Mouse (Mus musculus): Measurements from ENCODE around the gene Fosl1. TPM values are rescaled to one million over a fixed set of nuclear protein-coding genes. Genes with fewer than 3 reads are reported as not detected.

The Fosl1 gene
- polyA plus RNA-seq, 1 experiment from 2014 or later, result not detected

- Histone ChIP-seq H3K27ac (ENCODE audit: low read length) (no peak overlapping the region), H3K27me3 (replicated peaks; ENCODE audit: insufficient read depth, low read length) (no peaks in the 10 kb centered on the region), H3K4me2 (replicated peaks; ENCODE audit: low read depth, low read length) (no peak overlapping the region), H3K9ac (replicated peaks; ENCODE audit: low read depth) (no peak overlapping the region), H3K9me3 (ENCODE audit: low read length) (no peaks in the 10 kb centered on the region), H3K4me1 (ENCODE audit: insufficient read depth, low read depth, low read length) (peaks cover 13% of the 10 kb centered on the region), H3K4me3 (ENCODE audit: low read depth, low read length) (no peak overlapping the region), H3K36me3 (ENCODE audit: insufficient read depth, low read length) (no peaks in the 10 kb centered on the region; the same call in 1 of the 2 replicates)
- 58% methylated on average over 7 of the region's 7 CpGs for WGBS
- DNase-seq (ENCODE audit: low spot score), result no peak
- TF ChIP-seq EP300 (IDR thresholded peaks at IDR 0.05), result no peak
- TF ChIP-seq CTCF (IDR thresholded peaks at IDR 0.05), result no peak
- no peak for ATAC-seq
Observed at GRCm38 (mm10) chr19:5459019-5459418, 11.7 kb downstream of the Fosl1 start.

DNA sequence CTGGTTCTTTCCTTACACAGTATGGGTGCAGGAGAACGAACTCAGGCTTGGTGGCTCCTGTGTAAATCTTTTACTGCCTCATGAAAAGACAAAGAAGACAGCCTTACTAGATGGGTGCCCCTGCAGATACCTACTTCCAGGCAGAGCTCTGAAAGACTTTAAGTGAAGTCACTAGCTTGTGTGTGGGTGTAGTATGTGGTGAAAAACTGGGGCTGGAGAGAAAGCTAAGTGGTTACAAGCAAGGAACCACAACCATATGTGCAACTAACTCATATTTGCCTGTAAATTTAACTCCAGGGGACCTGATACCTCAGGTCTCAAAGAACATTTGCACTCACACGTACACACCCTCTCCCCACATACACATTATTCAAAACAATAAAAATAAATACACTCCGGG is 12.5 kb downstream of the Fosl1 start:
- 0 out of 2 replicates have a peak overlapping the region, but pooled peaks have one; percentile 73 for H3K27ac ChIP-seq (ENCODE audit: low read length)

DNA sequence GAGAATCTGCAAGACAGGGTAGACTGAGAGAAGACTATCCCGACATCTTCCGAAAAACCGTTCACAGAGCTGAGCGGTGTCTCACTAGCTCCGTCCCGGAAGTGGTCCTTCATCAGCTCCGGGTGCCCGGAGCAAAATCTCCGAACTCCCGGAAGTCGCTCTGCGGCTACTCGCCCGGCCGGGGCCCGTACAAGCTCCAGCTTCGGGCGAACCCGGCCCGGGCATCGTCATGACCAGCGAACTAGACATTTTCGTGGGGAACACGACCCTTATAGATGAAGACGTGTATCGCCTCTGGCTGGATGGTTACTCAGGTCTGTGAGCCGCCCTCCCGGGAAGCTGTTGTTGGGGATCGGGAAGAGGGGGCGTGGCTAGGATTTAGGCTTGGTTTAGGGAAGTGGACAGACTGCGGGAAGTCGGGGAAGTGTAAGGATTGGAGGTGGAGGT is 13.1 kb downstream of the Fosl1 start, which contains the start of gene Fibp:
Gene Fibp, plus strand, starts transcription at position 151 of the 447 bp plus-strand sequence.
- peaks cover 13% of the 10 kb centered on the region for H3K4me1 ChIP-seq (ENCODE audit: insufficient read depth, low read depth, low read length)

More for the DNA sequence above, 12.5 kb downstream of the Fosl1 start:
- 24% methylated on average over 3 of the region's 3 CpGs for WGBS
- Histone ChIP-seq H3K4me2 (replicated peaks; ENCODE audit: low read depth, low read length) (peak overlapping the region; percentile 71), H3K9me3 (ENCODE audit: low read length) (no peaks in the 10 kb centered on the region), H3K36me3 (ENCODE audit: insufficient read depth, low read length) (peaks cover 2% of the 10 kb centered on the region; the same call in 1 of the 2 replicates), H3K4me3 (ENCODE audit: low read depth, low read length) (peak overlapping the region; percentile 78), H3K4me1 (ENCODE audit: insufficient read depth, low read depth, low read length) (peaks cover 13% of the 10 kb centered on the region), H3K9ac (replicated peaks; ENCODE audit: low read depth) (no peak overlapping the region), H3K27me3 (replicated peaks; ENCODE audit: insufficient read depth, low read length) (no peaks in the 10 kb centered on the region)
- no peak for DNase-seq (ENCODE audit: low spot score)
- no peak for ATAC-seq
- no peak for TF ChIP-seq CTCF (IDR thresholded peaks at IDR 0.05)
- TF ChIP-seq EP300 (IDR thresholded peaks at IDR 0.05), result no peak

DNA sequence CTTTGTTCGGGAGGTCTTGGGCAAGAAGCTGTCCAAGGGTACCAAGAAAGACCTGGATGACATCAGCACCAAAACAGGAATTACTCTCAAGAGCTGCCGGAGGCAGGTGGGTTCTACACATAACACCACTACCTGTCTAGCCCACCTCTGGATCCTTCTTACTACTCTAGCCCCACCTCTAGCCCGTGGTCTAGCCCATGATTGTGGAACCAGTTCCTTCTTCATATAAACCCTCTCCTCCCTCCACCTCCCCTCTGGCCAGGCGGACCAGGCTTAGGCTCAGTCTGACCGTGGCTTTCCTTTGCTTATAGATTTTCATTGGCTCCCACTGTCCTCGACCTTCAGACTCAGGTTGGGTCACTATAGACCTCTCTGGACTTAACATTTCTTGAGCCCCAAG is 14.1 kb downstream of the Fosl1 start:
- ATAC-seq, result no peak
- H3K4me1 ChIP-seq (ENCODE audit: insufficient read depth, low read depth, low read length), result peaks cover 7% of the 10 kb centered on the region
- H3K27me3 ChIP-seq (replicated peaks; ENCODE audit: insufficient read depth, low read length), result no peaks in the 10 kb centered on the region
- TF ChIP-seq CTCF (IDR thresholded peaks at IDR 0.05) (no peak), EP300 (IDR thresholded peaks at IDR 0.05) (no peak)
- peaks cover 14% of the 10 kb centered on the region for H3K36me3 ChIP-seq (ENCODE audit: insufficient read depth, low read length)
- no peak overlapping the region; the same call in 1 of the 2 replicates for H3K4me3 ChIP-seq (ENCODE audit: low read depth, low read length)
- H3K4me2 ChIP-seq (replicated peaks; ENCODE audit: low read depth, low read length), result peak overlapping the region; percentile 71
- WGBS, result 78% methylated on average over 6 of the region's 6 CpGs
- no peak for DNase-seq (ENCODE audit: low spot score)
- H3K9me3 ChIP-seq (ENCODE audit: low read length), result no peaks in the 10 kb centered on the region
- no peak overlapping the region for H3K27ac ChIP-seq (ENCODE audit: low read length)
- peak overlapping the region; percentile 69; the same call in 1 of the 2 replicates for H3K9ac ChIP-seq (replicated peaks; ENCODE audit: low read depth)

More for the DNA sequence above, 13.1 kb downstream of the Fosl1 start, which contains the start of gene Fibp:
- H3K9me3 ChIP-seq (ENCODE audit: low read length), result no peaks in the 10 kb centered on the region
- H3K9ac ChIP-seq (replicated peaks; ENCODE audit: low read depth), result peak within 1 kb of the TSS; percentile 69
- 0% methylated on average over 32 of the region's 32 CpGs for WGBS
- H3K27ac ChIP-seq (ENCODE audit: low read length), result peak within 1 kb of the TSS; percentile 73
- peak within 1 kb of the TSS; percentile 71 for H3K4me2 ChIP-seq (replicated peaks; ENCODE audit: low read depth, low read length)
- no peaks in the 10 kb centered on the region for H3K27me3 ChIP-seq (replicated peaks; ENCODE audit: insufficient read depth, low read length)
- peaks cover 8% of the 10 kb centered on the region; the same call in 1 of the 2 replicates for H3K36me3 ChIP-seq (ENCODE audit: insufficient read depth, low read length)
- DNase-seq (ENCODE audit: low spot score), result peak; percentile 93
- TF ChIP-seq CTCF (IDR thresholded peaks at IDR 0.05), result no peak
- TF ChIP-seq EP300 (IDR thresholded peaks at IDR 0.05), result 0 out of 2 replicates have a peak, but pooled peaks have one; percentile 60
- ATAC-seq, result peak; percentile 51
- H3K4me3 ChIP-seq (ENCODE audit: low read depth, low read length), result peak within 1 kb of the TSS; percentile 78

GRCm38 (mm10) chr19:5463212-5463611 is 15.9 kb downstream of the Fosl1 start:
- H3K4me3 ChIP-seq (ENCODE audit: low read depth, low read length), result no peak overlapping the region

GRCm38 (mm10) chr19:5463791-5464562 is 16.6 kb downstream of the Fosl1 start:
- Histone ChIP-seq H3K36me3 (ENCODE audit: insufficient read depth, low read length) (peaks cover 14% of the 10 kb centered on the region), H3K4me3 (ENCODE audit: low read depth, low read length) (no peak overlapping the region), H3K4me1 (ENCODE audit: insufficient read depth, low read depth, low read length) (peaks cover 3% of the 10 kb centered on the region; the same call in 1 of the 2 replicates), H3K9me3 (ENCODE audit: low read length) (no peaks in the 10 kb centered on the region), H3K27ac (ENCODE audit: low read length) (peak overlapping the region; percentile 61; the same call in 1 of the 2 replicates), H3K27me3 (replicated peaks; ENCODE audit: insufficient read depth, low read length) (no peaks in the 10 kb centered on the region), H3K4me2 (replicated peaks; ENCODE audit: low read depth, low read length) (peak overlapping the region; percentile 25; the same call in 1 of the 2 replicates), H3K9ac (replicated peaks; ENCODE audit: low read depth) (no peak overlapping the region)
- 29% methylated on average over 15 of the region's 15 CpGs for WGBS
- ATAC-seq (peak; percentile 60), DNase-seq (ENCODE audit: low spot score) (peak; percentile 72)
- peak; percentile 95 for TF ChIP-seq CTCF (IDR thresholded peaks at IDR 0.05)
- TF ChIP-seq EP300 (IDR thresholded peaks at IDR 0.05), result no peak

More at GRCm38 (mm10) chr19:5463212-5463611, 15.9 kb downstream of the Fosl1 start:
- Histone ChIP-seq H3K27me3 (replicated peaks; ENCODE audit: insufficient read depth, low read length) (no peaks in the 10 kb centered on the region), H3K27ac (ENCODE audit: low read length) (no peak overlapping the region), H3K9ac (replicated peaks; ENCODE audit: low read depth) (no peak overlapping the region), H3K9me3 (ENCODE audit: low read length) (no peaks in the 10 kb centered on the region), H3K36me3 (ENCODE audit: insufficient read depth, low read length) (peaks cover 14% of the 10 kb centered on the region), H3K4me2 (replicated peaks; ENCODE audit: low read depth, low read length) (no peak overlapping the region), H3K4me1 (ENCODE audit: insufficient read depth, low read depth, low read length) (peaks cover 3% of the 10 kb centered on the region; the same call in 1 of the 2 replicates)
- DNase-seq (ENCODE audit: low spot score), result no peak
- TF ChIP-seq EP300 (IDR thresholded peaks at IDR 0.05) (no peak), CTCF (IDR thresholded peaks at IDR 0.05) (no peak)
- 87% methylated on average over 9 of the region's 9 CpGs for WGBS
- no peak for ATAC-seq

Data from lung, postnatal 0 days (tissue).